Mouse (Mus musculus) lung, postnatal 25 days (tissue): ENCODE data around the gene Rnf167.

Experiments used
- DNase-seq: peaks from one replicate; pipeline ENCODE4 v3.0.0; 2022; ENCODE audit warnings: low spot score

Rnf167 gene

DNA sequence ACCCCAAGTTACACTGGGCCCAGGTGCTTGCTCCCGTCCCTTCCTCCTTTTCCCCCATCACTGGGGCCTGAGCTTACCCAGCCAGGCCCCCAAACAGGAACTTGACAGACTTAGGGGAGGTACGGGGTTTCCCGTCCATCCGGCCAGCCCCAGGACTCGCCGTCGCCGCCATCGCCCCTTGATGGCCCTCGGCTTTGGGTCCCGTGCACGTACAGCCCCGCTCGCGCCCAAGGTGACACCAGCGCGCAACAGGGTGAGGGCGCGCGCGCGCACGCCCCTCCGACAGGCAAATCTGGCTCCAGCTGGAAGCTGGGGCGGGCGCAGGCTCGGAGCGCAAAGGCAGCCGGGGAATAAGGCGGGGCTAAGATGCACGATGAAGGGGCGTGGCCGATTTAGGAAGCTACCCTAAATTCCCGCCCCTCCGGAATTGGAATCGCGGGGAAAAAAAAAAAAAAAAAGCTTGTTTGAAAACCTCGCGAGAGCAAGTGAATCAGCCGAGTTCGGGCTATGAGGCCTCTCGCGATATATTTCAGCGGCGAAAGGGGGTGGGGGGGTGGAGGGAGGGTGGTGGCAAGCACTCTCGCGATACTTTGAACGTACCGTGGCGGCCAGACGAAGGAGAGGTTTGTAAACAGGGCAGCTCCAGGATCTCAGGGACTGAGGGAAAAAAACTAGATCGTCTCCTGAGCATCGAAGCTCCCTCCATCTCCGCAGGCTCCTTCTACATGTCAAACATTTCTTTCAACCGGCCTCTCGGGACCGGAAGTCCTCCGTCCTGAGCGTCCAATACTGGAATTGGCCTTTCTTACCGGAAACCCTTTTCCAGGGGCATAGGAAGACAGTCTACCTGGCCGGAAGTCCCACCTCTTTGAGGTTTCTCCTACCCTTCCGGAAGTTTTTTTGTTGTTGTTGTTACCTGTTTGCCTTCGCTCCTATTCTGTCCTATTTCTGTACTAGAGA lies at the start of gene Rnf167, which contains the start of gene Slc25a11:
Gene Rnf167 (plus strand): TSS at position 545 of the 960 bp plus-strand sequence.
Gene Slc25a11 (minus strand): TSS at position 789 of the 960 bp plus-strand sequence.
- DNase-seq = peak; percentile 98

DNA sequence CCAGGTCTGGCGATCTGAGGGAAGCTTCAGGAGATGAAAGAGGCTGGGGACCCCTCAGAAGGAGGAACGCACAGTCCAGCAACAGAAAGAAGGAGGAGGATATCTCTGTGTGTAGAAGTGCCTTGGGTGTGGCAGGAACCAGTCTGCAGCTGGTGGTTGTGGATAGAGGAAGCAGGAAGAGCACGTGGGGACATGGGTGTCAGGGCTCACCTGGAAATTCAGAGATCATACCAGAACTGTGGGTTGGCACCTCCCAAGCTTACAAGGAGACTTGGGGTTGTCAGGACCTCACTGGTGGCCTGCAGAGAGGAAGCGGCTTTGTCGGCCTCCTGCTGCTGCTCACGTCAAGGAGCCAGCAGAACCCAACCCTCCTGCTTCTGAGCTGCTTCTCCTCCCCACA lies 49.7 kb upstream of the Rnf167 start:
- no peak for DNase-seq

DNA sequence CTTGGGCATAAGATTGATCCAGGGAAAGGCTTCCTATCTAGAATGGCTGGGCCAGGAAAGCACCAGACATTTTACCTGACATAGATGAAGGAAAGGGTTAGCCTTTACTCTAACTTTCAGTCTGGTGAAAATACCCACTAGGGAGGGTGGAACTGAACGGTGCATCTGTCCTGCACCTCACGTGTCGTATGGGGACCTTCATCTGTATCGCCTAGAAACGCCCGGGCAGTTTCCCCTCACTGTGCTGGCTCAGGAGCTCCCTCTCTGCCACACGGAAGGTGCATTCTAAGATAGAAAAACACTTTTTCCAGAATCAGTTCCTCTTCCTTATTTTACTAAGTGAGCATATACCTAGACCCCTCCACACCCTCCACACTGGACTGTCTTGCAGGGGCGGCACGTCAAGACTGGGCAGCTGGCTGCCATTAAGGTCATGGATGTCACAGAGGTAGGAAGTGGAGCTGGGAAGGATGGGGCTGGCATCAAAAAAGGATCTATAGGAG lies 48.5 kb upstream of the Rnf167 start:
- no peak for DNase-seq

DNA sequence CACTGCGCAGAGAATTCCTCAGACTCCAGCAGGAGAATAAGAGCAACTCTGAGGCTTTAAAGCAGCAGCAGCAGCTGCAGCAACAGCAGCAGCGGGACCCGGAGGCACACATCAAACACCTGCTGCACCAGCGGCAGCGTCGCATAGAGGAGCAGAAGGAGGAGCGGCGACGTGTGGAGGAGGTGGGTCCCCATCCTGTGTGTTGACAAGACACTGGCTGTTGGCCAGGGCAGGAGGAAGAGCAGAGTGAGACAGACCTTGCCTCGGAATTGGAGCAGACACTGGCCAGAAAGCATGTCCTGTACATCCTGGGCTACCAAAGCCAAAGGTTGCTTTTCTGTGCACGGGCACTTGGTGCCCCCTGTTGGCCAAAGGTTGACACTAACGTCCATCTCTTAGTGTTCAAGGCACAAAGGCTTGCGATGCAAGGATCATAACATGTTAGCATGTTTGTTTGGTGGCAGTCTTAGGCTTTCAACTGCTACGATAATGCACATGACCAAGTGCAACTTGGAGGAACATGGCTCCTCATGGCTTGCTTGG lies 41.9 kb upstream of the Rnf167 start:
- DNase-seq = peak; percentile 80

DNA sequence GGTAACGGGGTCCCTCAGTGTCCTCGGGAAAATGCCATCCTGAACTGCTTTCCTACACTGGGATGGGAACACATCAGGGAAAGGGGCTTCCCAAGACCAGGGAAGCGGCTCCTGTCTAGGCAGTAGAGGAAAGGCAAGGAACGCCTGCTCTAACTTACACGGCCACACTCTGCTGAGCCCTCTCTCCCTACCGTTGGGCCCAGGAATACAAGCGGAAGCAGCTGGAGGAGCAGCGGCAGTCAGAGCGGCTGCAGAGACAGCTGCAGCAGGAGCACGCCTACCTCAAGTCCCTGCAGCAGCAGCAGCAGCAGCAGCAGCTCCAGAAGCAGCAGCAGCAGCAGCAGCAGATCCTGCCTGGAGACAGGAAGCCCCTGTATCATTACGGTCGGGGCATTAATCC lies 40.3 kb upstream of the Rnf167 start:
- no peak for DNase-seq

DNA sequence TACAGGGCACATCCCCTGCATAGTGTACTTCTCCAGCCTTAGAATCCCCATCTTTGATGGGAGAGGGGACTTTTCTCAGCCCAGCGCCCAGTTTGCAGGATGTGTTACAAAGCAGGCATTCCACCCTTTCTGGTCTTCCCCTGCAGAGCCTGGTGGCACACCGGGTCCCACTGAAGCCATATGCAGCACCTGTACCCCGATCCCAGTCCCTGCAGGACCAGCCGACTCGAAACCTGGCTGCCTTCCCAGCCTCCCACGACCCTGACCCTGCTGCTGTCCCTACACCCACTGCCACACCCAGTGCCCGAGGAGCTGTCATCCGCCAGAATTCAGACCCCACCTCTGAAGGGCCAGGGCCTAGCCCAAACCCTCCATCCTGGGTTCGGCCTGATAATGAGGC lies 39.4 kb upstream of the Rnf167 start:
- no peak for DNase-seq

DNA sequence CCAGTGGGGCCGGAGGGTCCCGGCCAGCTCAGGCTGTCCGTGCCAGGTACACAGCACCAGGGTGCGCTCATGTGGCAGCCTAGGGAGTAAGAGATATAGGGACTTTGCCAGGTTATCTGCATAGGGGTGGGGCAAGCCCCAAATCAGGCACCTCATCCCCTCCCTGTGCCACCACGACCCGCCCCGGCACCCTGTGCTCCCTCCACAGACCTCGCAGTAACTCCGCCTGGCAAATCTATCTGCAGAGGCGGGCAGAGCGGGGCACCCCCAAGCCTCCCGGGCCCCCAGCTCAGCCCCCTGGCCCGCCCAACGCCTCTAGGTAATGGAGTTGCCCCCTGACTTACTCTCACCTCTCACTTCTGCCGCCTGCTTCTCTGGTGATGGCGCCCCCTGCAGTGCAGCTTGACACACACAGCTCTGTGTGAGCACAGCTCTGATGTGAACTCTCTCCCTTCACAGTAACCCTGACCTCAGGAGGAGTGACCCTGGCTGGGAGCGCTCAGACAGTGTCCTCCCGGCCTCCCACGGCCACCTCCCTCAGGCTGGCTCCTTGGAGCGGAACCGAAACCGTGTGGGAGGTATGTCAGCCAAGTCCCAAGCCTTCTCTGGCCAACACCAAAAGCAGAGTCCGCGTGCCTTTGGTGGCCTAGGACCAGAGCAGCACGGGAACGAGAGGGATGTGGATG lies 38.5 kb upstream of the Rnf167 start:
- no peak for DNase-seq

DNA sequence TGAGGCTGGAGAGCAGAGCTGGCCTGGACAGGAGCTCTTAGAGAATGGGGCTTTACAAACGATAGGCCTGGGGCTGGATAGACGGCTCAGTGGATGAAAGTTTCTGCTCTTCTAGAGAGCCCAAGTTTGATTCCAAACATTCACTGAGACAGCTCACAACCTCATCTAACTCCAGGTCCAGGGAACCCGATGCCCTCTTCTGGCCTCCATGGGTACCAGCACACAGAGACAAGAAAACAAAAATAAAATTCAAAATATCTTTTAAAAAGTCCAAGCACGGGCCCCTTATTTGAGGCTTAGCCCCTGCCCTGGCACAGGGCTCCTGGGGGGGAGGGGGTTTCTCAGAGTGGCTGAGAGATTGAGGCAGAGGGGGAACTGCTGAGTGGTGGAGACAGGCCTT lies 36.3 kb upstream of the Rnf167 start:
- DNase-seq = no peak

DNA sequence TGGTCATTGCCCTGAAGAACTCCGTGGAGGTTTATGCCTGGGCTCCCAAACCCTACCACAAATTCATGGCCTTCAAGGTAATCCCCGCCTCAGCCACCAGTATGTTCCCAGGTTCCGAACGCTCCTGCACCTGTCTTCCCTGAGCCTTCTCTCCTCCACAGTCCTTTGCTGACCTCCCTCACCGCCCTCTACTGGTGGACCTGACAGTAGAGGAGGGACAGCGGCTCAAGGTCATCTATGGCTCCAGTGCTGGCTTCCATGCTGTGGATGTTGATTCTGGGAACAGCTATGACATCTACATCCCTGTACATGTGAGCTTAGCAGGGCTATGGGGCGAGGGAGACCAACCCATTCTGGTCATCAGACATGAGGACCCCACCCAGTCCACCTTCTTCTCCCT lies 34.5 kb upstream of the Rnf167 start:
- DNase-seq = no peak

DNA sequence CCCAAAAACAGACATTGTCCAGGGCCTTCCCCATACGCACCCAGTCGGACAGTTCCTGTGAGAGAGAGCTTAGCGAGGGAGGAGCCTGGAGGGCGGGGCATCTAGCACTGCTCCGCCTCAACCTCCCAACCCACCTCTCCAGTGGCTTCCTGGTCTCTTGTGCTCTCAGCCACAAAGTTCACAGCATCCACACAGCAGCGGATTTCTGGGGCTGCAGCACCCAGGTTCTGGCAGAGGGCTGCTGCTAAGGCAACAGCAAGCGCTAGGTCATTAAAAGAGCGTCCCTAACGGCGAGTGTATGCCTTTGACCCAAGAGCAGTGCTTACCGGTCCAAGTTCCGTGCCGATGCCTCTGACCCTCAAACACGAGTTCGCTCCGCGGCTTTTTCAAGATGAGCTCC lies 32.0 kb upstream of the Rnf167 start:
- DNase-seq = peak; percentile 81

DNA sequence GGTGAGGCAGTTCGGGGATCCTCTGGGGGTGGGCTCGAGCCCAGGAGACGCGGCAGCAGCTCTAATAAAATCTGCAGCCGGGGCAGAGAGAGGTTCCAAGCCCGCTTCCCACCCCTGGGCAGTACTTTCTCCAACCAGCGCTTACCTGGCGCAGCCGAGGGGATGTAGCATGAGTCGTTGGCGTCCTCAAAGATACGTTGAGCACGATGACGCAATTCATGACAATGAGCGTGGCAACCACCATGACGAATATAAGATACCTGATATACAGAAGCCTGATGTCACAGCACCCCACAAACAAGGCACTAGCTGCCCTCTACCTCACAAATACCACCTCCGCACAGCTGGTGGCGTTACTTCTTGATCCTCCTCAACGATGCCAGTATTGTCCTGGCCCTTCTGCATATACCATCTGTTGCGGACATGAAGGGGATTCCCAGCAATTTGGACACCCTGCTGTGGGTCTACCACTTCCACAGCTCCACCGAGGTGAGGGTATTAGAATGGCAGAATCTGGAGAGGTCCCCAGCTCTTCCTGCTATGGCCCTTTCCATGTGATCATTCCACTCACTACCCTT lies 31.4 kb upstream of the Rnf167 start, which contains the start of gene 4930544D05Rik:
Gene 4930544D05Rik (plus strand): TSS at position 333 of the 578 bp plus-strand sequence.
- no peak for DNase-seq

DNA sequence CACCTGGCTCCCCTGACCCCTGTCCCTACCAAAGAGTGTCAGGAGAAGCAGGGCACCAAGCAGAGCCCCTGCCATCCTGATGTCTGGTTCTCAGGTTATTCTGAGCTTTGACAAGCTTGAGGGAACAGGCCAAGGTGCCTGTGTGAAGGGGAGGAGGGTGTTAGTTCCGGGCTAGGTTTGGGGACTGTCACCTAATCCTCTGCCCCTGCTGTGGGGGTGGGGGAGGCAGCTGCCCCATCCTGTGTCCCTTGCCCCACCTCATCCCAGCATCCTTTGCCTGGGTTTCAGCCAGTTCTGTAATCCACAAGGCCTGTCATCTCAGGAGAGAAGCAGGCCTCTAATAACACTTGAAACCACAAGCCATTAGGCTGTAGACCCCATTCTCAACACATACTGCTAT lies 27.9 kb upstream of the Rnf167 start, which contains the start of gene Chrne:
Gene Chrne (minus strand): TSS at position 116 of the 400 bp plus-strand sequence.
- no peak for DNase-seq

DNA sequence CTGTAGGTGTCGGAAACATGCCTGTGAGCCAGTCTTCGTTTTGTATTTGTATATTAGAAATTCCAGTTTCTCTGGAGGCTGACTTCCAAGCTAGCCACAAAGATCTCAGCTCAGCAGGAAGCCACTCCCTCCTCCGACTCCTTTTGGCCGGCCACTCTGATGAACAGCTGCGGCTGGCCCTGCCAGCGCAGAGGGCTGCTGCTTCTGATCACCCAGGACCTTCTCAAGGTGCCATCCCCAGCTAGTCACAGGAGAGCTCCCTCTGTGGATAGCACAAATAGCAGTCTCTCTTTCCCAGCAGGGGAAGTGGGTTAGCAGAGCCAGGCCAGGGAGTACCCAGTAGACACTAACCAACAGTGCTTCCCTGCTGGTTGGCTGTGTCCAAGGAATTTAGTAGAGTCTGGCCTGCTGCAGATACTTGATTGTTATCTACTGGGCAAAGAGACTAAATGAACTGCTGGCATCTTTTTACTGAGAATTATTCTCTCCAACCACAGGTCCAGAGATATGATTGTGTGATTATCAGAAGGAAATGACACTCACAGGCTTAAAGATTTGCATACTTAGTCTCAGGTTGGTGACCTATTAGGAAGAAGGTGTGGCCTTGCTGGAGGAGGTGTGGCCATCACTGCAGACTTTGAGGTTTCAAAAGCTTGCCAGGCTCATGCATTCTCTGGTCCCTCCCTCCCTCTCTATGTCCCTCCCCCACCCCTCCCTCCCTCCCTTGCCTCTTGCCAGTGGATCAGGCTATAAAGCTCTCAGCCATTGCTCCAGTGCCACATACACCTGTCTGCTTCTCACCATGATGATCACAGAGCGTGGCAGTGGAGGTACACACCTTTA lies 24.8 kb upstream of the Rnf167 start:
- no peak for DNase-seq

DNA sequence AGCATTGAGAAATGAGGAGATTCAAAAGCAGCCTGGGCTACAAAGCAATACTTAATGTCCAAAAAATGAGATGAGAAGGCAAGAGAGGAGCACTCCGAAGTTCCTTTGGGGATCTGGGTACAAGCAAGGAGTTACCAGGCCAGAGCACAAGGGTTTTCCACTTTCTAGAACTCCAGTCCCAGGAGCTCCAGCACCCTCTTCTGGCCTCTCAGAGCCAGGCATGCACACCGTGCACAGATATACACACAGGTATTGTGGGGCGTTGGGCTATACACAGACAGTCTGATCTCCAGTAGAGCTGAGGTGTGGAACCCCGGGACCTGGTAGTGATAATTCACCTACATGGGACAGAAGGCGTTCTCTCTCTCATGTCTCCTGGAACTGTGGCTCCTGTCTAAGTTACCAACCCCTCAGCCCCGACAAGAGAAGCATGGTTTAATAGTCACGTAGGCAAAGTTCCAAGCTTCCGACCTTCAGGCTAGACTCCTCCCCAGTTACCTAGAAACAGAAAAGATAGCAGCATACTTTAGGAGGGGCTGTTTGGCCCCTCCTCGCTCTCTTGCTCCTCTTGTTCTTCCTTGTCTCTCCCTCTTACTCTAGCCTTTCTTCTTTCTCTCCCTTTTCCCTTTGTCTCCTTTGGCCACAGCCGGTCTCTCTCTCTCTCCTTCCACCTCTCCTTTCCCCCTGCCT lies 23.8 kb upstream of the Rnf167 start:
- no peak for DNase-seq

DNA sequence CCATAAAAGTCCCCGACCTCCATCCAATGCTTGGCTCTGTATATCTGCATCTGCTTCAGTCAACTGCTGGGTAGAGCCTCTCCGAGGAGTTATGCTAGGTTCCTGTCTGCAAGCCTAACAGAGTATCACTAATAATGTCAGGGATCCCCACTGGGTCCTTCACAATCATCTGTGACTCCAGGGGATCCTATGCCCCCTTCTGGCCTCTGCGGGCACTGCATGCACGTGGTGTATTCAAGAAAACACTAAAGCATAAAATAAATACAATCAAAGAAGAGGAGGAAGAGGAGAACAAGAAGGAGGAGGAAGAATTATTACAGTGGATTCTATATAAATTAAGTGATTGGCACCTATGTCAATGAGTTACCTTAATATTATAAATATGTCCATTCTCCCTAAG lies 21.6 kb upstream of the Rnf167 start:
- DNase-seq = no peak

DNA sequence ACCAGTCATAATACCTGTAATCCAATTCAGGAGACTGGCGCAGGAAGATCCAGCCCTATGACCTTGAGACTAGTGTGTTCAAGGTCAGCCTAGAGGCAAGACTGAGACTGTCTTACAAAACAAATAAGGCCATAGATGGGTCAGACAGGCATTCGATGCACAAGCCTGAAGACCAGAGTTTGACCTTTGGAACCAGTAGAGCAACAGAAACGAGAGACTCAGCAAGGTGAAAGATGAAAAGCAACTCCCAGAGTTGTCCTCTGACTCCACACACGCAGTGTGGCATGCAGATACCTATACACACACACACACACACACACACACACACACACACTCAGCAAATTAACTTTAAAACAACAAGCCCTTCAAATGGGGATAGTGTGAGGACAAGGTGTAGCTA lies 20.2 kb upstream of the Rnf167 start:
- DNase-seq = no peak

DNA sequence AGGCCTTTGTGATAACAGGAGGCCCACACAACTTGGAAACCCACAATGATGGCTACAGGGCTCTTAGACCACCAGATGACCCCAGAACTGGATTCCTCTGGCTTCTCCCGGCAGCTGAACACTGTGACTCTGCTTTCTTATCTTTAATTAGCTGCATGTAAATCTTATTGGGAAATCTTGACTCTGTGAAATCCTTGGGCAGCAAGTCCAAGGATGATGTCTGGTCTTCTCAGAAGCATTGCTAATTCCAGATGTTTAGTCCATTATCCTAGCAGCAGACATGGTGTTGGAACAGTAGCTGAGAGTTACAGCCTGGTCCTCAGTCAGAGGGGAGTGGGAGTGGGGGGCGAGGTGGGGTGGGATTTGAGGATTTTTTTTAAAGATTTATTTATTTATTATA lies 18.6 kb upstream of the Rnf167 start:
- no peak for DNase-seq

DNA sequence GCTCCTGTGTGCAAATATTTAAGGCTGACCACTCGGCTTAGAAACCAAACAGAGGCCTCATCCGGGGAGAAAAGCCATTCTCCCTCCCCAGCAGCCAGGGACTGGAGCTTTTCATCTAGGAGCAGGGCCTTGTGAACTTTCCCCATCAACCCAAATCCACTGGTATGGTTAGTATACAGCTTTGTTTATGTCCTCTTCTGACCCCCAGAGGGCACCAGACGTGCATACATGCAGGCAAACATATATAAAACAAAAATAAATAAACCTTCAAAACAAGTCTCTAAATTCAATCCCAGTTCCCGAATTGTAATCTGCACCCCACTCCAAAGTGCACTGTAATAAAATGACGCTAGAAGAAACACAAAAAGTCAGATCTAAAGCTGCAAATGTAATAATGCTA lies 17.5 kb upstream of the Rnf167 start:
- no peak for DNase-seq

DNA sequence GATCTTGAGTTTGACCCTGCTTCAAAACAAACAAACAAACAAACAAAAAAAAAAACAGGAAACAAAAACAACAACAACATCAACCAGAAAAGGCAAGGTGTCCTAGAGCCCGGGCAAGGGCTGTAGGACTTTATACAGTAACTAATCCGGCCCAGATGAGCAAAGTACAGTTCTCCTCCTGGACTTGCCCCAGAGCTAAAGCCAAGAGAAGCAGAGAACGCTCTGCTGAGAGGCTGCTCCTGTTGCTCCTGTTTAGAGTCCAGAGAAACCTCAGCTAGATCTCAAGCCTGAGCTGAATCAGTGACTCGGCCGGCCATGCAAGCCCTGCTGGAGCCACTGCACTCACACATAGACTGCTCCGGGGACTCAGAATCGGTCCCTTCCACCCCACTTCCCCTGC lies 16.9 kb upstream of the Rnf167 start:
- DNase-seq = no peak

DNA sequence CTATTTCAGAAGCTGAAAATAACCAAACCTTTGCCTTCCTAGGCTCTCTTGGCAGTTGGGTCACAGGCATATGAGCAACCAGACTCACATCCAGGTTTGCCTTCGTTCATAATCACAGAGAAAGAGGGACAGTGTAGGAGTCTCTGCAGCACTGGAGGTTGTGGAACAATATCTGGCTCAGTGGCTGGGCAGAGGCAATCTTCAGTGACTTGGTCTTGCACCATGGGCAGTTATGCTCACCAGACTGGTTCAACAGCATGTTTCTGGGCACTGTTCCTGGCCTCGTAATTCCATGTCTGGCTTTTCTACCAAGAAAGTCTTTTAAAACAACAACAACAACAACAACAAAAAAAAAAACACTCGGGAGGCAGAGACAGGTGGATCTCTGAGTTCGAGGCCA lies 11.4 kb upstream of the Rnf167 start:
- DNase-seq = no peak

DNA sequence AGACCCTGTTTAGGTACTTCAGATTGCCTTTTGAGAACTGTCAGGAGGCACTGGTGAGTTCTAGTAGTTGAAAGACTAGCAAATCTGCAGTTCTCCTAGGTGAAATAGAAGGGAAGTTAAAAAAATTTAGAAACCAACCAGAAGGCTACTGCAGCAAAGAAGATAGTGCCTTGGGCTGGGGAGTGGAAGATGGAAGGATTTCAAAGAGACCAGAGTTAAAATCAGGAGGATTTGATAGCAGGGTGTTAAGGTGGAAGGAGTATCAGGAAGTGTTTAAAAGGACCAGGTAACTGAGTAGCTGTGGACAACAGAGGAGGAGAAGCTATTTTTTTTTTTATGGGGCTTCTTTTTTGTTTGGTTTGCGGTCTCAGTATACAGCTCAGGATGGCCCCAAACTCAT lies 9.3 kb upstream of the Rnf167 start:
- DNase-seq = no peak
